Mouse (Mus musculus) forebrain, postnatal 0 days (tissue): Measurements from ENCODE around the gene Syngr1. TPM values are rescaled to one million over a fixed set of nuclear protein-coding genes. Genes with fewer than 3 reads are reported as not detected.

Experiments
- ATAC-seq: fragments of 200-750 bp; cut with Nextera tagmentation; 2 replicates; pipeline ENCODE4 v1.8.0; 2017; ENCODE audit warnings: mild to moderate bottlenecking, moderate library complexity
- DNase-seq: peaks from one replicate; pipeline ENCODE4 v3.0.0-alpha.2; 2015
- H3K27ac ChIP-seq: fragments of 300-500 bp; sonication (generic); 2 replicates; pipeline ENCODE4 v1.5.1; 2014; ENCODE audit warnings: low read depth, mild to moderate bottlenecking, antibody characterized with exemption, low read length, moderate library complexity, mixed read lengths
- H3K27me3 ChIP-seq: fragments of 300-500 bp; sonication (generic); 2 replicates; pipeline ENCODE4 v1.6.1; 2014; ENCODE audit warnings: mild to moderate bottlenecking, low read length, mixed read lengths; ENCODE audit not compliant: insufficient read depth
- H3K36me3 ChIP-seq: fragments of 300-500 bp; sonication (generic); 2 replicates; pipeline ENCODE4 v1.6.1; 2014; ENCODE audit warnings: mild to moderate bottlenecking, moderate library complexity; ENCODE audit not compliant: insufficient read depth
- H3K4me1 ChIP-seq: fragments of 300-500 bp; sonication (generic); 2 replicates; pipeline ENCODE4 v1.6.1; 2014; ENCODE audit warnings: antibody characterized with exemption; ENCODE audit not compliant: insufficient read depth
- H3K4me2 ChIP-seq: fragments of 300-500 bp; sonication (generic); 2 replicates; pipeline ENCODE4 v1.6.1; 2014; ENCODE audit warnings: low read depth, mild to moderate bottlenecking, moderate library complexity
- H3K4me3 ChIP-seq: fragments of 300-500 bp; sonication (generic); 2 replicates; pipeline ENCODE4 v1.5.1; 2014; ENCODE audit warnings: low read depth, low read length, mixed read lengths
- H3K9ac ChIP-seq: fragments of 300-500 bp; sonication (generic); 2 replicates; pipeline ENCODE4 v1.6.1; 2014; ENCODE audit warnings: mild to moderate bottlenecking
- H3K9me3 ChIP-seq: fragments of 300-500 bp; sonication (generic); 2 replicates; pipeline ENCODE4 v1.6.1; 2016; ENCODE audit warnings: low read length
- CTCF ChIP-seq: sonication (generic); IDR thresholded peaks from 2 replicates; pipeline ENCODE4 v1.5.1; 2016; ENCODE audit warnings: antibody characterized with exemption, control low read depth, low read depth
- WGBS: fragments of 180-500 bp; shearing (Covaris S2); extraction: QIAGEN DNeasy Blood & Tissue Kit; methylation state at CpG from one replicate; pipeline ENCODE4 v1.1.7; 2014; 5-methylcytosine and 5-hydroxymethylcytosine counted together
- polyA plus RNA-seq: library from polyadenylated mRNA; unstranded; fragments of >200 nt; fragmentation: Nextera tagmentation; extraction: Ambion mirVana; gene quantifications from 2 replicates; pipeline ENCODE4 v1.2.1, GENCODE M21; 2015
- total RNA-seq: library from RNA; depleted of rRNA; stranded (reverse); fragments of >200 nt; gene quantifications from 2 replicates; pipeline ENCODE4 v1.2.3, GENCODE M21; 2014

Syngr1 gene
- total and polyA plus RNA-seq, 2 experiments from 2014 or later: 69.0 to 127 TPM

DNA sequence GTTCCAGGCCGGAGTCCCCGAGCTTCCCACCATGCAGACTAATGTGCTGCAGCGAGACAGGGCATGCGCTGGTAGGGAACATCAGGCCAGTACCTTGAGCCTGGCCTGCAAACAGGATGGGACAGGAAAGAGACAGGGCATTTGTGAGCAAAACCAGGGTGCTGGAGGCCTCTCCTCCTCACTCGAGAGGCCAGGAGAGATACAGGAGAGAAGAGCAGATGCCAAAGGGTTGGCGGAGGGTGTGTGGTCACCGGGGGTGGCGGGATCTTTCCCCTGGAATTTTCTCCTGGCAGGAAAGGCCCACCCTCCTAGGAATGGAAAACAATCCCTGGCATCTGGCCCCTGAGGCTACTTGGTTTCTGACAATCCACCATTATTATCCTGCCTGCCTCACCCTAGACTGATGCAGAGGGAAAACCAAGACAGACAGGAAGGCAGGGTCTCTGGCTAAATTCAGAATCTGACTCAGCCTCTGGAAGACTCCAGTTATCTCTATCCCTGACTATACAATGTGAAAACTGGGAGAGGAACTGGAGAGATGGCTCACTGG lies 21.0 kb upstream of the Syngr1 start:
- DNase-seq (no peak), ATAC-seq (no peak)
- no peaks in the 10 kb centered on the region for H3K27me3 ChIP-seq
- no peaks in the 10 kb centered on the region for H3K36me3 ChIP-seq
- no peaks in the 10 kb centered on the region for H3K9me3 ChIP-seq
- H3K9ac ChIP-seq: no peak overlapping the region
- H3K4me3 ChIP-seq: no peak overlapping the region
- 67% methylated on average over 8 of the region's 8 CpGs for WGBS
- no peak for TF ChIP-seq CTCF
- no peak overlapping the region for H3K4me2 ChIP-seq
- H3K4me1 ChIP-seq: no peaks in the 10 kb centered on the region
- no peak overlapping the region for H3K27ac ChIP-seq

DNA sequence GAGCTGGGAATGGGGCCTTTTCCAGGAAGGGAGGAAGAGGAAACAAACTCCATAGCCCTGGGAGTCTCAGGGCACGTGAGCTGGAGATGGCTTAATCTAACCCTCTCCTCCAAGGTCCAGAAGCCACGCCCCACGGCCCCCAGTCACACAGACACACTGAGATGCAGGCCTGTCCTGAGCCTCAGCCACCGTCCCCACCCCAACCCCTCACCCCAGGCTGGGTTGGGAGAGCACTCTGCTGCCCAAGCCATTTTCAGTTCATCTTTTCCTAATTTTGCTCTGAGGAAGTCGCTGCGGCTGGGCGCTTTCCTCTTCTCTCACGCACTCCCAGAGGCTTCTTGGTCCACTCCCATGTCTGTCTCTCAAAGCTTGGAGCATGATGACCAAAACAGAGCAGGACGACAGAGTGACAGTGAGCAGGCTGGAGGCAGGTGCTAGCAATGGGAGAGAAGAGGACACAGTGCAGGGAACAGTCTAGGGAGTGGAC lies 19.1 kb upstream of the Syngr1 start:
- TF ChIP-seq CTCF: no peak
- WGBS: 43% methylated on average over 9 of the region's 9 CpGs
- peaks cover 9% of the 10 kb centered on the region for H3K36me3 ChIP-seq
- H3K27me3 ChIP-seq: no peaks in the 10 kb centered on the region
- H3K27ac ChIP-seq: no peak overlapping the region
- H3K9ac ChIP-seq: no peak overlapping the region
- no peak for ATAC-seq
- H3K4me2 ChIP-seq: no peak overlapping the region
- H3K4me1 ChIP-seq: no peaks in the 10 kb centered on the region
- no peaks in the 10 kb centered on the region for H3K9me3 ChIP-seq
- no peak for DNase-seq
- no peak overlapping the region for H3K4me3 ChIP-seq

DNA sequence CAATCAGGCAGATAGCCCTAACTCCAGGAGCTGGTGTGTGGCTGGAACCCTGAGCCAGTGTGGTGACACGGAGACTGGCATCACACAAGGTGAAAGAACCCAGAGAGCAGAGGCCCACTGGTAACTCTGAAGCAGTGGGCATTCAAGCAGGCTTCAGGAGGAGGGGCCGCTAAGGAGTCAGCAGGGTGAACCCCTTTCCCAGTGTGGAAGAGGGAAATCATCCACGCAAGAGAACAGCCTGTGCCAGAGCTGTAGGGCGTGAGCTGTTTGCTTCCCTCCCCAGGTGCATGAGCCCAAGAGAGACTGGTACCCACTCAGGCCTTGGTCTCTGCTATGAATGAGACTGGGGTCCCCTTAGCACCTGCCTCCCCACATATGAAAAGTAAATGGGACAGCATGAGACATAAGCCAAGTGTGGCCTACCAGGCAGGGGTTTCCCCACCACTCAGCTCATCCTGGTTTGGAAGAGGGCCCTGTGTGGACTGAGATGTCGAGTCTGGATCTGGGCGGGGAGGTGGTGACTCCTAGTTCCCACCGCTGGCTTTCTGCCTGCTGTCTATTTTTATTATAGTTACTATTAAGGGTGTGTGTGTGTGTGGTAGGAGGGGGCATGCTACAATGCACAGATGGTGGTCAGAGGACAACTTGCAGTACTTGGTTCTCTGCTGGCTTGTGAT lies 18.4 kb upstream of the Syngr1 start:
- H3K36me3 ChIP-seq: peaks cover 15% of the 10 kb centered on the region
- no peak overlapping the region for H3K4me2 ChIP-seq
- WGBS: 76% methylated on average over 7 of the region's 7 CpGs
- ATAC-seq (no peak), DNase-seq (no peak)
- H3K9ac ChIP-seq: no peak overlapping the region
- no peaks in the 10 kb centered on the region for H3K4me1 ChIP-seq
- H3K27ac ChIP-seq: no peak overlapping the region
- H3K9me3 ChIP-seq: no peaks in the 10 kb centered on the region
- TF ChIP-seq CTCF: no peak
- H3K27me3 ChIP-seq: no peaks in the 10 kb centered on the region
- H3K4me3 ChIP-seq: no peak overlapping the region

DNA sequence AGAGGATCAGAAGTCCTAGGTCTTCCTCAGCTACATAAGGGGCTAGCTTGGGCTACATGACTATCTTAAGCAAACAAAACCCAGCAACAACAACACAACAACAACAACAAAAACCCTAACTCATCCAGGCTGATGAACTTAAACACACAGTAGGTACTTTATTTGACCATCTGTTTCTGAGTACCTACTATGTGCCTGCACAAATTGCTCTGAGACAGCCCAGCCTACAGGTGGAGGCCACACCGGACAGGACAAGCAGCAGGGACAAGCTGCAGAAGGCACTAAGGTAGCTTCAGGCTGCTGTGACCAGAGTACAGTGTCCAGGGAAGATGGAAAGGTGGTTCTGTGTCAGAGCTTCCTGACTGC lies 17.9 kb upstream of the Syngr1 start:
- DNase-seq: no peak
- H3K4me3 ChIP-seq: no peak overlapping the region
- TF ChIP-seq CTCF: no peak
- H3K27ac ChIP-seq: no peak overlapping the region
- H3K9me3 ChIP-seq: no peaks in the 10 kb centered on the region
- no peaks in the 10 kb centered on the region for H3K4me1 ChIP-seq
- no peaks in the 10 kb centered on the region for H3K27me3 ChIP-seq
- WGBS: 97% methylated on average over 1 of the region's 1 CpGs
- ATAC-seq: no peak
- no peak overlapping the region for H3K9ac ChIP-seq
- no peak overlapping the region for H3K4me2 ChIP-seq
- peaks cover 20% of the 10 kb centered on the region for H3K36me3 ChIP-seq

DNA sequence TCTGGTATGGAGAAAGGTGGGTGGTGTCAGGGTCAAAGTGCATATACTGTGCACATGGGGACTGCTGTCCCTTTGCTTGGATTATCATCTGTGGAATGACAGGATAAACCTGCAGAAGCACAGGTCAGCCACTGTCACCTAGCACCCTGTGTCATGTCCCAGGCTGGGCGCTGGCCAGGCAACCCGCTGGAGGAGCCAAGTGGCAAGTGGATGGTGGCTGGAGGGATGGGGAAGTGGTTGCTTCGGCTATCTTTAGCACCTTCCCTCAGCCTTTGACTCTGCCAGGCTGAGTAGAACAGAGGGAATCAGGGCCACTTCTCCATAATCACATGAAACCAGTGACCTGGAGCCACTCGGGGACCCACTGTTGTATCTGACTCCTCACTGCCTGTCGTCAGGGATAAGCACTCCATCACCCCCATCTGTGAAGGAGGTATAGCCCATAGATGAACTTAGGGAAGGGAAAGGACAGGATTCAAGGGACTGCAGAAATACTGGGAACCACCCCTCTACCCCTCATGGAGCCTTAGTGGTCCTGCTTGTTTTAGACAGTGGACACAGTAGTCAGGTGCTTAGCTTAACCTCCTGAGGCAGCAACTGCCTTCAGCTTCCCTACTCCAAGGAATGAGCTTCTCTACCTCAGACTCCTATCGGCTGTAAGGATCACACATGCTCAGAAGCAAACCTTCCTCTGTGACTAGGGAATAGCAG lies 16.3 kb upstream of the Syngr1 start:
- Histone ChIP-seq H3K4me2 (no peak overlapping the region), H3K9ac (no peak overlapping the region), H3K9me3 (no peaks in the 10 kb centered on the region), H3K27me3 (no peaks in the 10 kb centered on the region), H3K36me3 (peaks cover 36% of the 10 kb centered on the region), H3K27ac (no peak overlapping the region), H3K4me1 (no peaks in the 10 kb centered on the region), H3K4me3 (no peak overlapping the region)
- WGBS: 75% methylated on average over 6 of the region's 6 CpGs
- TF ChIP-seq CTCF: no peak
- no peak for DNase-seq
- no peak for ATAC-seq

DNA sequence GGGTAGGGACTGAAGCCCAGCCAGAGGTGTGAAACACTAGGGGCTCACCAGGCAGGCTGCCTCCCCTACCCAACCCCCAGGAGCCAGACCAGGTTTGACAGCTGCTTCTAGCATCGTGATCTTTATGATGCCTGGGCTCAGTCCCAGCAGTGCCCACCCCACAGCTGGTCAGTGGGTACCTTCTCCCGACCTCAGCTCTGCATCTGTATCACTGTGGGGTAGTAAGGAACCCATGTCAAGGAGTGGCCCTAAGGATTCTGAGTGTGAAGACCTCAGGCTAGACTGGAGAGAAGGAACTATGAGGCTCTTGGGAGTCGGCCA lies 15.8 kb upstream of the Syngr1 start:
- H3K4me1 ChIP-seq: no peaks in the 10 kb centered on the region
- WGBS: 45% methylated on average over 3 of the region's 3 CpGs
- TF ChIP-seq CTCF: no peak
- no peaks in the 10 kb centered on the region for H3K27me3 ChIP-seq
- no peak overlapping the region for H3K9ac ChIP-seq
- H3K9me3 ChIP-seq: no peaks in the 10 kb centered on the region
- no peak overlapping the region for H3K27ac ChIP-seq
- DNase-seq (no peak), ATAC-seq (no peak)
- H3K4me3 ChIP-seq: no peak overlapping the region
- H3K4me2 ChIP-seq: no peak overlapping the region
- peaks cover 41% of the 10 kb centered on the region for H3K36me3 ChIP-seq

DNA sequence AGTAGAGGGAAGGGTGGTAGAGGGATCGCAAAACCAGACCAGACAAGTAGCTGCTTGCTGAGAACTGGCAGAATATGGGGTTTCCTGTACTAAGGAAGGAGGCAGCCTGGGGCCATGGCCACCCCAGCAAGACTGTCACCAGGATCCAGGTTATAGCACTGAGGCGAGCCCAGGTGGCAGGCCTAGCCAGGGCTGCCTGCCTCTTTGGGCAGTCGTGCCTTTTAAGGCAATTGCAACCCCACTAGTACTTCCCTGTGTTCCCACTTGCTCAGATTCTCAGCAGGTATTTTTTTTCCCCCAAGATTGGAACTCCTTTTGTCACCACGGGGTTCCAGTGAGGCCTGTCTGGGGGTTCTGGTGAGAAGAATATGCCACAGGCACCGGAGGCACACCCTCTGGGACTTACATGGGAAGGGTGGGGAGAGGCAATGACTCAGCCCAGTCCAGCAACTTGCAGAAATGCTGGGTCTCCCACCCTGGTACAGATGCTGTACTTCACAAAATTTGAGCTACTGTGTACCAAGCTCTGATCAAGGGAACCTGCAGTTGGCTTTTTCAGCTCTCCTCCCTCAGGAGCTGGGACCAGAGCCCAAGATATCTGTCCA lies 15.3 kb upstream of the Syngr1 start:
- 40% methylated on average over 5 of the region's 5 CpGs for WGBS
- H3K9ac ChIP-seq: no peak overlapping the region
- peaks cover 43% of the 10 kb centered on the region for H3K36me3 ChIP-seq
- H3K4me3 ChIP-seq: no peak overlapping the region
- DNase-seq (no peak), ATAC-seq (no peak)
- H3K4me1 ChIP-seq: 0 out of 2 replicates have a peak, but pooled peaks cover under 1% of the 10 kb centered on the region
- H3K9me3 ChIP-seq: no peaks in the 10 kb centered on the region
- TF ChIP-seq CTCF: no peak
- no peaks in the 10 kb centered on the region for H3K27me3 ChIP-seq
- no peak overlapping the region; the same call in 1 of the 2 replicates for H3K27ac ChIP-seq
- H3K4me2 ChIP-seq: no peak overlapping the region
